Mouse (Mus musculus) bone marrow, adult 2 months (tissue): ENCODE results near the gene Trpc1. TPM values are rescaled to one million over a fixed set of nuclear protein-coding genes. Genes with fewer than 3 reads are reported as not detected.

ENCODE experiments used
- H3K27ac ChIP-seq: fragments of 200-500 bp; 2 replicates; pipeline ENCODE4 v1.5.1; 2012; ENCODE audit warnings: low read depth, mild to moderate bottlenecking, control low read depth, inconsistent platforms, low read length; ENCODE audit not compliant: control insufficient read depth, poor library complexity, insufficient read depth
- H3K4me1 ChIP-seq: fragments of 200-500 bp; 2 replicates; pipeline ENCODE4 v1.6.1; 2011; ENCODE audit warnings: low read length; ENCODE audit not compliant: control insufficient read depth, insufficient read depth
- H3K4me3 ChIP-seq: fragments of 200-500 bp; replicated peaks from 2 replicates; pipeline ENCODE3; 2011; ENCODE audit warnings: mild to moderate bottlenecking, low read depth, low read length, control low read depth; ENCODE audit not compliant: control insufficient read depth
- CTCF ChIP-seq: fragments of 200-500 bp; IDR thresholded peaks from 2 replicates; pipeline ENCODE4 v1.5.1; 2011; ENCODE audit warnings: low read length, control low read depth; ENCODE audit not compliant: control insufficient read depth, insufficient read depth
- POLR2A ChIP-seq: fragments of 200-500 bp; IDR thresholded peaks from 2 replicates; pipeline ENCODE4 v1.6.1; 2011; ENCODE audit warnings: low read depth, mild to moderate bottlenecking, control low read depth, low read length, borderline replicate concordance; ENCODE audit not compliant: control insufficient read depth
- WGBS: fragments of 180-500 bp; shearing (Covaris S2); methylation state at CpG from one replicate; pipeline ENCODE4 v1.1.7; 2018; 5-methylcytosine and 5-hydroxymethylcytosine counted together
- polyA plus RNA-seq: library from polyadenylated mRNA; stranded (reverse); fragments of >200 nt; gene quantifications from 2 replicates; pipeline ENCODE4 v1.2.4, GENCODE M21; 2011; ENCODE audit warnings: low replicate concordance; ENCODE audit not compliant: missing spikeins, insufficient read depth, insufficient read length

Gene Trpc1
- polyA plus RNA-seq, 1 experiment: 0.87 TPM

GRCm38 (mm10) chr9:95771671-95772070, 21.5 kb upstream of the Trpc1 start:
- Histone ChIP-seq H3K4me3 (no peak overlapping the region), H3K4me1 (no peaks in the 10 kb centered on the region), H3K27ac (no peak overlapping the region)
- TF ChIP-seq CTCF: no peak
- no peak for TF ChIP-seq POLR2A
- WGBS: 73% methylated on average over 2 of the region's 2 CpGs

GRCm38 (mm10) chr9:95763218-95763617, 13.0 kb upstream of the Trpc1 start:
- Histone ChIP-seq H3K4me3 (no peak overlapping the region), H3K27ac (no peak overlapping the region), H3K4me1 (no peaks in the 10 kb centered on the region; the same call in 1 of the 2 replicates)
- TF ChIP-seq POLR2A (no peak), CTCF (no peak)
- WGBS: 55% methylated on average over 4 of the region's 4 CpGs

- 73% methylated on average over 3 of the region's 3 CpGs for WGBS
- Histone ChIP-seq H3K27ac (no peak overlapping the region), H3K4me3 (no peak overlapping the region), H3K4me1 (no peaks in the 10 kb centered on the region; the same call in 1 of the 2 replicates)
- TF ChIP-seq CTCF: no peak
- no peak for TF ChIP-seq POLR2A
Observed at GRCm38 (mm10) chr9:95762228-95762627, 12.1 kb upstream of the Trpc1 start.

GRCm38 (mm10) chr9:95761381-95761780, 11.2 kb upstream of the Trpc1 start:
- TF ChIP-seq CTCF (no peak), POLR2A (no peak)
- WGBS: 80% methylated on average over 8 of the region's 8 CpGs

GRCm38 (mm10) chr9:95750746-95751145, 571 bp upstream of the Trpc1 start:
- TF ChIP-seq POLR2A: no peak
- no peak for TF ChIP-seq CTCF
- H3K27ac ChIP-seq: no peak overlapping the region
- no peaks in the 10 kb centered on the region for H3K4me1 ChIP-seq
- no peak overlapping the region for H3K4me3 ChIP-seq
- 36% methylated on average over 9 of the region's 9 CpGs for WGBS

More at GRCm38 (mm10) chr9:95761381-95761780, 11.2 kb upstream of the Trpc1 start:
- Histone ChIP-seq H3K27ac (no peak overlapping the region), H3K4me3 (no peak overlapping the region), H3K4me1 (no peaks in the 10 kb centered on the region; the same call in 1 of the 2 replicates)

- H3K4me1 ChIP-seq: no peaks in the 10 kb centered on the region
- no peak for TF ChIP-seq CTCF
- TF ChIP-seq POLR2A: no peak
- 13% methylated on average over 34 of the region's 34 CpGs for WGBS
- H3K27ac ChIP-seq: no peak overlapping the region; the same call in 1 of the 2 replicates
- no peak overlapping the region for H3K4me3 ChIP-seq
Observed at GRCm38 (mm10) chr9:95749461-95749928, 680 bp downstream of the Trpc1 start.

GRCm38 (mm10) chr9:95747298-95747697, 2.9 kb downstream of the Trpc1 start:
- no peak overlapping the region for H3K27ac ChIP-seq
- 79% methylated on average over 5 of the region's 5 CpGs for WGBS
- H3K4me1 ChIP-seq: no peaks in the 10 kb centered on the region
- no peak for TF ChIP-seq CTCF
- TF ChIP-seq POLR2A: no peak
- H3K4me3 ChIP-seq: no peak overlapping the region

GRCm38 (mm10) chr9:95744845-95745613, 5.1 kb downstream of the Trpc1 start:
- 44% methylated on average over 7 of the region's 7 CpGs for WGBS
- H3K4me1 ChIP-seq: no peaks in the 10 kb centered on the region
- no peak overlapping the region for H3K27ac ChIP-seq
- no peak for TF ChIP-seq POLR2A
- TF ChIP-seq CTCF: no peak
- H3K4me3 ChIP-seq: no peak overlapping the region
